Mouse (Mus musculus) ES-E14 (cell line): ENCODE data around the gene Ackr3. TPM values are rescaled to one million over a fixed set of nuclear protein-coding genes. Genes with fewer than 3 reads are reported as not detected.

Experiments
- DNase-seq: peaks from one replicate; pipeline ENCODE4 v3.0.0-alpha.2; 2013; ENCODE audit warnings: low read depth, low spot score
- H3K27ac ChIP-seq: 2 replicates; pipeline ENCODE4 v1.5.1; 2012; ENCODE audit warnings: low read depth, mild to moderate bottlenecking, low read length, moderate library complexity, mixed read lengths; ENCODE audit not compliant: poor library complexity, insufficient read depth, severe bottlenecking
- H3K36me3 ChIP-seq: 2 replicates; pipeline ENCODE4 v1.6.1; 2012; ENCODE audit warnings: mild to moderate bottlenecking, low read length, moderate library complexity, mixed read lengths; ENCODE audit not compliant: control insufficient read depth, poor library complexity, insufficient read depth, severe bottlenecking
- H3K4me1 ChIP-seq, 2 experiments: fragments of 150-350 bp in 1 of 2; sonication (generic) in 1 of 2; 2 replicates each; pipeline ENCODE4 v1.6.1; 2012; ENCODE audit warnings: low read length in 2 of 2, mild to moderate bottlenecking in 1 of 2, mixed read lengths in 1 of 2; ENCODE audit not compliant: control insufficient read depth in 2 of 2, insufficient read depth in 2 of 2, poor library complexity in 1 of 2
- H3K4me3 ChIP-seq, 2 experiments: fragments of 150-350 bp in 1 of 2; sonication (generic) in 1 of 2; 2 replicates each; pipeline ENCODE4 v1.5.1; 2012; ENCODE audit warnings: low read length in 2 of 2, low read depth in 1 of 2, mild to moderate bottlenecking in 1 of 2, mixed read lengths in 1 of 2; ENCODE audit not compliant: insufficient read depth in 1 of 2, poor library complexity in 1 of 2, severe bottlenecking in 1 of 2
- H3K9ac ChIP-seq: 2 replicates; pipeline ENCODE4 v1.6.1; 2012; ENCODE audit warnings: low read depth, mild to moderate bottlenecking, low read length, mixed read lengths; ENCODE audit not compliant: poor library complexity, insufficient read depth, severe bottlenecking
- H3K9me3 ChIP-seq: fragments of 150-350 bp; sonication (generic); 2 replicates; pipeline ENCODE4 v1.6.1; 2012; ENCODE audit warnings: low read depth, mild to moderate bottlenecking, low read length; ENCODE audit not compliant: control insufficient read depth, insufficient read depth
- CHD2 ChIP-seq: IDR thresholded peaks from 2 replicates; pipeline ENCODE4 v1.6.1; 2014; ENCODE audit warnings: mild to moderate bottlenecking, low read depth, low read length, inconsistent platforms
- HCFC1 ChIP-seq: IDR thresholded peaks from 2 replicates; pipeline ENCODE4 v1.6.1; 2012; ENCODE audit warnings: low read length, inconsistent platforms, borderline replicate concordance; ENCODE audit not compliant: insufficient read depth
- MAFK ChIP-seq: IDR thresholded peaks from 2 replicates; pipeline ENCODE4 v1.6.1; 2014; ENCODE audit warnings: mild to moderate bottlenecking, low read depth, low read length, inconsistent platforms; ENCODE audit not compliant: insufficient read depth
- ZC3H11A ChIP-seq: IDR thresholded peaks from 2 replicates; pipeline ENCODE4 v1.6.1; 2012; ENCODE audit warnings: low read depth, mild to moderate bottlenecking, inconsistent platforms, low read length, borderline replicate concordance
- ZNF384 ChIP-seq: IDR thresholded peaks from 2 replicates; pipeline ENCODE4 v1.6.1; 2012; ENCODE audit warnings: low read depth, low read length, inconsistent platforms
- in situ Hi-C, 2 experiments: fragments of 600-800 bp; cut with MboI; formaldehyde crosslinking; loops; one replicate each; pipeline ENCODE4 v1.15.1; 2025; ENCODE audit warnings: low sequenced_read_pairs in 2 of 2, inconsistent platforms in 1 of 2; ENCODE audit not compliant: unreplicated experiment in 2 of 2
- total RNA-seq: library from RNA; depleted of rRNA; stranded (reverse); fragments of 300-350 nt; gene quantifications from 2 replicates; pipeline ENCODE4 v1.2.3, GENCODE M21; 2012

Gene Ackr3
- total RNA-seq, 1 experiment = 2.2 TPM

DNA sequence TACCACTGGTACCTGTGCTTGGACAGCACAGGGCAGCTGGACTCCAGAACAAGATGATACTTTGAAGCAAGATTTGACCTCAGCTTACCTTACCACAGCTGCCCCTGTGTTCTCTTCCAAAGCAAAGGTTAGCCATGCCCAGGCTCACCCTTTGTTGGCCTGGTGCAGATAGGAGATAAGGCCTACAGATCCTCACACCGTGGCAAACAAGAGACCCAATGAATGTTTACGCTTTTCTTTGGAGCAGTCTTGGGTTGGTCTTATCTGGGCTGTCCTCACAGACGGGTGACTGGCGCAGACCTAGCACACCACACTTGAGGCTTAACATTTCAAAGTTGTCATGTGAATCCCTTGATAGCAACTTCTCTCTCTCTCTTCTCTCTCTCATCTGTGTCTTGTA lies 36.5 kb downstream of the Ackr3 start:
- no peak for TF ChIP-seq ZNF384
- no peak for TF ChIP-seq HCFC1
- no peak for TF ChIP-seq MAFK
- TF ChIP-seq ZC3H11A = no peak
- TF ChIP-seq CHD2 = no peak
- H3K36me3 ChIP-seq = no peaks in the 10 kb centered on the region
- no peak overlapping the region for H3K4me3 ChIP-seq
- H3K9ac ChIP-seq = no peak overlapping the region
- DNase-seq = no peak
- H3K9me3 ChIP-seq = no peaks in the 10 kb centered on the region
- no peaks in the 10 kb centered on the region for H3K4me1 ChIP-seq
- no peak overlapping the region for H3K27ac ChIP-seq
- in situ Hi-C loops = no loop called here

DNA sequence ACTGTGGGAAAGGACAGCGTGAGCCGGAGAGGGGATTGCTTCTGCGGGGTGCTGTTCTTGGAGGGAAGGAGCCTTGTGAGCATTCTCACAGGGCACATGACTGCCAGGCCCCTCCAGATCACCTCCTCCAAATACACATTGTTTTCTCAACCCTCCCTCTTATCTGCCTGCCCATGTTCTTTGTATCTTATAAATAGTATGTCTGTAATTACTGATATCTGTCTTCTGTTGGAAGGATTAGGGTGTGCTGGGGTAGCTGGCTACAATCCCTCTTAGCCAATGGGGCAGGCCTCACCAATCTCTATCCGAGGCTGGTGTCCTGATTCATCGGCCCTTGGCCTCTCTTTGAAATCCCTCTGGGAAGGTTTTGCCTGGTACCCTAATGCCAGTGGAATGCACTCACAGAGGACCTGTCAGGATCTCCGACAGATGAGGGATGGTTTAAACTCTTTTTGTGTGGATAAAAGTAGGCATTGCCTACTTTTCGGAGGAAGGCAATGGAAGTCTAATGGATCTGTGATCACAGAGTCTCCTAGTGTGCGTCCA lies 38.7 kb downstream of the Ackr3 start:
- no peaks in the 10 kb centered on the region for H3K4me1 ChIP-seq
- no peak for DNase-seq
- H3K9me3 ChIP-seq = no peaks in the 10 kb centered on the region
- no peaks in the 10 kb centered on the region for H3K36me3 ChIP-seq
- TF ChIP-seq ZC3H11A (no peak), HCFC1 (no peak)
- H3K27ac ChIP-seq = no peak overlapping the region
- H3K9ac ChIP-seq = no peak overlapping the region
- in situ Hi-C loops = no loop called here
- no peak overlapping the region for H3K4me3 ChIP-seq

- no peak overlapping the region for H3K27ac ChIP-seq
- no peaks in the 10 kb centered on the region for H3K4me1 ChIP-seq
- no peak for DNase-seq
- in situ Hi-C loops = no loop called here
- no peak for TF ChIP-seq MAFK
- TF ChIP-seq ZC3H11A = no peak
- TF ChIP-seq CHD2 = no peak
- no peak for TF ChIP-seq HCFC1
- TF ChIP-seq ZNF384 = no peak
- H3K36me3 ChIP-seq = no peaks in the 10 kb centered on the region
- H3K9ac ChIP-seq = no peak overlapping the region
- no peak overlapping the region for H3K4me3 ChIP-seq
- H3K9me3 ChIP-seq = no peaks in the 10 kb centered on the region
Observed at GRCm38 (mm10) chr1:90244537-90244936, 40.8 kb downstream of the Ackr3 start.

- Histone ChIP-seq H3K4me3 (no peak overlapping the region), H3K9ac (no peak overlapping the region), H3K36me3 (no peaks in the 10 kb centered on the region), H3K27ac (no peak overlapping the region), H3K4me1 (no peaks in the 10 kb centered on the region), H3K9me3 (no peaks in the 10 kb centered on the region)
- no peak for DNase-seq
- TF ChIP-seq ZNF384 (no peak), ZC3H11A (no peak), MAFK (no peak), HCFC1 (no peak), CHD2 (no peak)
- in situ Hi-C loops = no loop called here
Observed at GRCm38 (mm10) chr1:90245533-90245932, 41.8 kb downstream of the Ackr3 start.

GRCm38 (mm10) chr1:90246035-90246434 lies 42.3 kb downstream of the Ackr3 start:
- DNase-seq = no peak
- Histone ChIP-seq H3K4me3 (no peak overlapping the region), H3K4me1 (no peaks in the 10 kb centered on the region), H3K36me3 (no peaks in the 10 kb centered on the region), H3K27ac (no peak overlapping the region), H3K9me3 (no peaks in the 10 kb centered on the region), H3K9ac (no peak overlapping the region)
- no peak for TF ChIP-seq CHD2
- TF ChIP-seq MAFK = no peak
- TF ChIP-seq HCFC1 = no peak
- no peak for TF ChIP-seq ZC3H11A
- no peak for TF ChIP-seq ZNF384
- in situ Hi-C loops = no loop called here
